Mouse (Mus musculus): ENCODE measurements around the gene Slc7a8. TPM values are rescaled to one million over a fixed set of nuclear protein-coding genes. Genes with fewer than 3 reads are reported as not detected.

Gene Slc7a8
- polyA plus RNA-seq, 1 experiment from 2014 or later, result 1.5 TPM

DNA sequence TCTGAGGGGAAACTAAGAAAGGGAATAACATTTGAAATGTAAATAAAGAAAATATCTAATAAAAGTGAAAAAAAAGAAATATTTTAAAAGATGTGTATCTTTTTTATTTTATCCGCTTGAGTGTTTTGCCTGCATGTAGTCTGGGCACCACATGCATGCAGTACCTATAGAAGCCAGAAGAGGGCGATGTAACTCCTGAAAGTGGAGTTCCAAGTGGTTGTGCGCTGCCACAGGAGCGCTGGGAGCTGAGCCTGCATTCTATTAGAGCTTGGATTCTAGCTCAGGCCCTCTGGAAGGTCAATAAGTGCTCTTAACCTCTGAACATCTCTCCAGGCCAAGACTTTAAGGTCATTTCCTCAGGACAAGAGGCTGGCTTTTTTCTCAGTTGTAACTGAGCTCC is 5.5 kb upstream of the Slc7a8 start:
- H3K4me1 ChIP-seq (replicated peaks; ENCODE audit: control insufficient read depth, insufficient read depth, low read length), result no peaks in the 10 kb centered on the region
- no peak overlapping the region for H3K9ac ChIP-seq (ENCODE audit: low read length)
- H3K27ac ChIP-seq (ENCODE audit: low read depth, low read length), result no peak overlapping the region
- peaks cover 7% of the 10 kb centered on the region; the same call in 1 of the 2 replicates for H3K27me3 ChIP-seq (ENCODE audit: control insufficient read depth, insufficient read depth, low read length)
- no peaks in the 10 kb centered on the region; the same call in 1 of the 2 replicates for H3K9me3 ChIP-seq (ENCODE audit: control insufficient read depth, low read length)
- 50% methylated on average over 4 of the region's 4 CpGs for WGBS
- no peak for DNase-seq (ENCODE audit: low spot score)
- H3K36me3 ChIP-seq (ENCODE audit: control insufficient read depth, insufficient read depth, low read length), result no peaks in the 10 kb centered on the region
- H3K4me2 ChIP-seq (ENCODE audit: low read depth, low read length, severe bottlenecking), result no peak overlapping the region
- H3K4me3 ChIP-seq (ENCODE audit: low read depth, low read length), result no peak overlapping the region
- ATAC-seq (replicated peaks; ENCODE audit: low FRiP score), result no peak

DNA sequence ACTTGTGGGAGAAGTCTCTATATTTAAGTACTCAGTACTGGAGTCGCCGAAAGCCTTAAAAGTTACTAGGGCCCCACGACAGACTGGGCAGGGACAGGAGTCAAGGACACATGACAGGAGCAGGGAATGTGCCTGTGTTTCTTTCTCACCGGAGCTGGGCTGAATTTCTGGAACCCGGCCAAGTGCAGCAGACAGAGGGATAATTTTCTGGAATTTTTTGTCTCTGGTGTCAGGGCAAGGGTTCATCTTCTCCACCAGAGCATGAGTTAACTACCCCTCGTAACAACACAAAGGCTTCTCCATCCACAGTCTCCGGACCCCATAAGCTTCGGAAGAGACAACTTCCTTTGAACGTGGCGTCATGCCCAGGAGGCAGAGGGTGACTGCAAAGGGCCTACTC is 4.7 kb upstream of the Slc7a8 start:
- H3K4me3 ChIP-seq (ENCODE audit: low read depth, low read length), result no peak overlapping the region
- H3K27ac ChIP-seq (ENCODE audit: low read depth, low read length), result no peak overlapping the region
- H3K9ac ChIP-seq (ENCODE audit: low read length), result no peak overlapping the region
- peaks cover 10% of the 10 kb centered on the region; the same call in 1 of the 2 replicates for H3K27me3 ChIP-seq (ENCODE audit: control insufficient read depth, insufficient read depth, low read length)
- H3K9me3 ChIP-seq (ENCODE audit: control insufficient read depth, low read length), result no peaks in the 10 kb centered on the region; the same call in 1 of the 2 replicates
- no peak overlapping the region for H3K4me2 ChIP-seq (ENCODE audit: low read depth, low read length, severe bottlenecking)
- ATAC-seq (replicated peaks; ENCODE audit: low FRiP score), result no peak
- H3K4me1 ChIP-seq (replicated peaks; ENCODE audit: control insufficient read depth, insufficient read depth, low read length), result no peaks in the 10 kb centered on the region
- H3K36me3 ChIP-seq (ENCODE audit: control insufficient read depth, insufficient read depth, low read length), result no peaks in the 10 kb centered on the region
- DNase-seq (ENCODE audit: low spot score), result no peak
- 79% methylated on average over 10 of the region's 10 CpGs for WGBS

DNA sequence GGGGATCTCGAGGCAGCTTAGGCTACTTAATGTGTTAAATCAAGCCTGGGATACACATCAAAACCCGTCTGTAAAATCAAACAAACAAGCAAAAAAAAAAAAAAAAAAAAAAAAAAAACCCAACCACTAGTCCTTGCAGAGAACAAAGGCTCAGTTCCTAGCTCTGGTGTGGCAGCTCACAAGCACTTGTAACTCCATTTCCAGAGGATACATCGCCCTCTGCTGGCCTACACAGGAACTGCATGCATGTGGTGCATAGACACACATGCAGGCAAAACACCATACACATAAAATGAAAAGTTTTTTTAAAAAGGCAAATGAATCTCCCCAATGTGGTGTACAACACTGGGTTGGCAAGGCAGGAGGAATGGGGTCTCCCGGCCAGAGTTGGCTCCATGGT is 4.2 kb upstream of the Slc7a8 start:
- Histone ChIP-seq H3K9ac (ENCODE audit: low read length) (no peak overlapping the region), H3K4me3 (ENCODE audit: low read depth, low read length) (no peak overlapping the region), H3K27me3 (ENCODE audit: control insufficient read depth, insufficient read depth, low read length) (peaks cover 10% of the 10 kb centered on the region; the same call in 1 of the 2 replicates), H3K9me3 (ENCODE audit: control insufficient read depth, low read length) (no peaks in the 10 kb centered on the region; the same call in 1 of the 2 replicates), H3K36me3 (ENCODE audit: control insufficient read depth, insufficient read depth, low read length) (no peaks in the 10 kb centered on the region), H3K27ac (ENCODE audit: low read depth, low read length) (no peak overlapping the region), H3K4me2 (ENCODE audit: low read depth, low read length, severe bottlenecking) (no peak overlapping the region), H3K4me1 (replicated peaks; ENCODE audit: control insufficient read depth, insufficient read depth, low read length) (no peaks in the 10 kb centered on the region)
- WGBS, result 46% methylated on average over 4 of the region's 4 CpGs
- DNase-seq (ENCODE audit: low spot score) (peak; percentile 80), ATAC-seq (replicated peaks; ENCODE audit: low FRiP score) (no peak)

DNA sequence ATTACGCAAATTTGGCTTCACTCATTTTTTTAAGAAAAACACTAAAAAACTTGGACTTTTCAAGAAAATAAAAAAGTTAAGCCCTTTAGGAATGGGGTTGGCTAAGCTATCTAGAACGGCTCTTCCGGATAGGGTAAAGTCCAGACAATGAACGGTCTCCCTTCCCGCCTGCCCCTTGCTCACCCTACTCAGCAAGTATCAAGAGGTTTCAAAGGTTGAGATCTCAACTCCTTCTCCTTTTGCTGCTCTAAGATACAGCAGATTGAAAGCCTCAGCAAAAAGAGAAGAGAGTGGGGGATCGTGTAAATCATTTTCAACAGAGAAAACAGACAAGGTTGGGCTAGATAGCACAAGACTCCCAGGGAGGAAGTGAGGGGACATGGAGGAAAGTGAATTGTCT is 1.2 kb upstream of the Slc7a8 start:
- no peak overlapping the region for H3K27ac ChIP-seq (ENCODE audit: low read depth, low read length)
- ATAC-seq (replicated peaks; ENCODE audit: low FRiP score) (no peak), DNase-seq (ENCODE audit: low spot score) (no peak)
- H3K36me3 ChIP-seq (ENCODE audit: control insufficient read depth, insufficient read depth, low read length), result no peaks in the 10 kb centered on the region
- H3K9me3 ChIP-seq (ENCODE audit: control insufficient read depth, low read length), result no peaks in the 10 kb centered on the region; the same call in 1 of the 2 replicates
- no peaks in the 10 kb centered on the region for H3K4me1 ChIP-seq (replicated peaks; ENCODE audit: control insufficient read depth, insufficient read depth, low read length)
- no peak overlapping the region for H3K4me2 ChIP-seq (ENCODE audit: low read depth, low read length, severe bottlenecking)
- no peak overlapping the region for H3K9ac ChIP-seq (ENCODE audit: low read length)
- no peak overlapping the region for H3K4me3 ChIP-seq (ENCODE audit: low read depth, low read length)
- peaks cover 21% of the 10 kb centered on the region; the same call in 1 of the 2 replicates for H3K27me3 ChIP-seq (ENCODE audit: control insufficient read depth, insufficient read depth, low read length)
- WGBS, result 90% methylated on average over 6 of the region's 6 CpGs

DNA sequence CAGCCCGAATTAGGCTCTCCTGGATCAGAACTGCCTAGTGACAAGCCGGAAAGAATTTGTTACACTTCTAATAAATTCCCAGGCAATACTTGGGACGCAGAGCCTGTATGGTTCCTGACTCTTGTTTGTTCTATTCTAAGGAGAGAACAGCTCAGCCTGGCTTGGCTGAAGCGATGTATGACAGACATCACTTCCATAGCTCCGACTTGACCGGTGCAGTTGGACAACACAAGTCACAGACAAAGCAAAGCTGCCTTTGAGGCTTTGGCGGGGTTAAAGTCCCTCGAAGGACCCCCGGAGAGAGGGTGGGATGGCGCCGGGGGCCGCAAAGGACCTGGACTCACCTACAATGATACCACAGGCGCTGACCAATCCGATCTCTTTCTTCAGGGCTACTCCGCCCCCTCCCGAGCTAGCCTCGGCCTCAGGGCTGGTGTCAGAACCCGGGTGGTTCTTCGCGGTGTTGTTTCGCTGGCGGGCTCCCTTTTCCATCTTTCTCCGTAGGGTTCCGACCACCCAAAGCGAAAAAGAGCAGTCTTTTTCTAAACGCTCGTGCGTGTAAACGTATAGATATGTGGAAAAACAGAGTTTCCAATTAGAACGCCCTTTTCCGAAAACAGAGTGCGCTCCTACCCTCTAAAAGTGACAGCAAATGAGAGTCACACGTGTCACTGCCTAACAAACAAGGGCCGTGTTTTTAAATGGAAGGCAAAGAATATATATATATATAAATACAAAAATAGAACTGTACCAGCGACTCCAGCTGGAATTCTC is 723 bp downstream of the Slc7a8 start:
- peak; percentile 68 for DNase-seq (ENCODE audit: low spot score)
- Histone ChIP-seq H3K9me3 (ENCODE audit: control insufficient read depth, low read length) (no peaks in the 10 kb centered on the region), H3K4me2 (ENCODE audit: low read depth, low read length, severe bottlenecking) (peak overlapping the region; percentile 63), H3K4me3 (ENCODE audit: low read depth, low read length) (peak overlapping the region; percentile 47), H3K36me3 (ENCODE audit: control insufficient read depth, insufficient read depth, low read length) (no peaks in the 10 kb centered on the region), H3K27me3 (ENCODE audit: control insufficient read depth, insufficient read depth, low read length) (peaks cover 21% of the 10 kb centered on the region; the same call in 1 of the 2 replicates), H3K27ac (ENCODE audit: low read depth, low read length) (no peak overlapping the region), H3K4me1 (replicated peaks; ENCODE audit: control insufficient read depth, insufficient read depth, low read length) (no peaks in the 10 kb centered on the region), H3K9ac (ENCODE audit: low read length) (peak overlapping the region; percentile 43)
- peak; percentile 49; the same call in 1 of the 2 replicates for ATAC-seq (replicated peaks; ENCODE audit: low FRiP score)
- WGBS, result 3% methylated on average over 35 of the region's 35 CpGs

DNA sequence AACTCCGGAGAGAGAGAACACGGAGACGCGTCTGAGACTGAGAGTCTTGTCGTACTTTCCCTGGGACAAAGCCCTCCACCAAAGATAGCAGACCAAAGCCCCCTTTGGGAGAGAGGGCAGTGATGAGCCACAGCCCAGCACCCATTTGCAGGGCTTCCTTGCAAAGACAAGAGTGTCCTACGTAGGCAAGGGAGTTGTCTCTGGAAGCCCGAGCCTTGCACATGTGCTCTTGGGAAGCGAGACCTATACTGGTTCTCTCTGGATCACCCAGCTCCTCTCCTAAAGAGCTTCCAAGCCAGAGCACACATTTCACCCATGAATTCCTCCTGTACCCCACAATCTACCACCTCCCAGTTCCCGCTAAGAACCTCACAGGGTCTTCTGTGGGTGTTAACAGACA is 1.7 kb downstream of the Slc7a8 start:
- H3K4me1 ChIP-seq (replicated peaks; ENCODE audit: control insufficient read depth, insufficient read depth, low read length), result no peaks in the 10 kb centered on the region
- no peaks in the 10 kb centered on the region for H3K9me3 ChIP-seq (ENCODE audit: control insufficient read depth, low read length)
- WGBS, result 87% methylated on average over 9 of the region's 9 CpGs
- H3K9ac ChIP-seq (ENCODE audit: low read length), result no peak overlapping the region
- H3K4me3 ChIP-seq (ENCODE audit: low read depth, low read length), result no peak overlapping the region
- no peak for DNase-seq (ENCODE audit: low spot score)
- peaks cover 21% of the 10 kb centered on the region; the same call in 1 of the 2 replicates for H3K27me3 ChIP-seq (ENCODE audit: control insufficient read depth, insufficient read depth, low read length)
- no peak overlapping the region for H3K27ac ChIP-seq (ENCODE audit: low read depth, low read length)
- H3K36me3 ChIP-seq (ENCODE audit: control insufficient read depth, insufficient read depth, low read length), result no peaks in the 10 kb centered on the region
- no peak for ATAC-seq (replicated peaks; ENCODE audit: low FRiP score)
- no peak overlapping the region for H3K4me2 ChIP-seq (ENCODE audit: low read depth, low read length, severe bottlenecking)

DNA sequence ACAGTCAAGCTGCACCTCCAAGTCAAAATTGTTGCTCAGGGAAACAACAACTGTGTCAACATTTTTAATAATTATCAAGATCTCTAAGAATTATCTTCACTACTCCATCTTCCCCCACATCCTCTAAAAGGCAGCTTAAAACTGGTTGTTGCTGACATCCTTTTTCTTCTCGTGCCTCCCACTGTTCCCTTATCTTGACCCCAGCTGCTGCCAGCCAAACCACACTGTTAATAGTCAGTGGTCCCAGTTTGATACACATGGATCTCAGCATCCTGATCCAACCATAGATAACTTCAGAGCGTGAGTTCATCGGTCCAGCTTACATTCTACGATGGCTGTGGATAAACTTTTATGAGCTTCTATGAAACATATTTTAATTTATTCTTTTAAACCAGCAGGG is 3.9 kb downstream of the Slc7a8 start:
- H3K4me3 ChIP-seq (ENCODE audit: low read depth, low read length), result no peak overlapping the region
- no peak overlapping the region for H3K9ac ChIP-seq (ENCODE audit: low read length)
- WGBS, result 84% methylated on average over 4 of the region's 4 CpGs
- no peak overlapping the region for H3K27ac ChIP-seq (ENCODE audit: low read depth, low read length)
- peaks cover 16% of the 10 kb centered on the region; the same call in 1 of the 2 replicates for H3K27me3 ChIP-seq (ENCODE audit: control insufficient read depth, insufficient read depth, low read length)
- no peaks in the 10 kb centered on the region for H3K36me3 ChIP-seq (ENCODE audit: control insufficient read depth, insufficient read depth, low read length)
- no peaks in the 10 kb centered on the region for H3K9me3 ChIP-seq (ENCODE audit: control insufficient read depth, low read length)
- DNase-seq (ENCODE audit: low spot score) (no peak), ATAC-seq (replicated peaks; ENCODE audit: low FRiP score) (no peak)
- H3K4me1 ChIP-seq (replicated peaks; ENCODE audit: control insufficient read depth, insufficient read depth, low read length), result no peaks in the 10 kb centered on the region
- H3K4me2 ChIP-seq (ENCODE audit: low read depth, low read length, severe bottlenecking), result no peak overlapping the region

DNA sequence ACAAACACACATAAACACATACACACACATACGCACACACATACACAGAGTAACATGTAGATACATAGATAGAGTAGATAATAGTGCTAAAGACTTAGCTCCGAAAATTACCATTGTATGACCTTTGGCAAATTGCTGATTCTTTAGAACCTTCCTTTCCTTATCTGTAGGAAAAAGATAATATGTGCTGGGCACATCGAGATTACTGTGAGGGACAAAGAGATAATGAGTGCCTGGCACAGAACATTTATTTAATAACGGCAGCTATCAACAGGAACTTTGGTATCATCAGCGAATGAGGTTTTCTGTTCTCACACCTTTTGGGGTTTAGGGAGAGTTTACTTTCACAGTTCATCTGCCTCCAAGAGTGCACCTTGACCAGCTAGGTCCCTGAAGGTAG is 5.0 kb downstream of the Slc7a8 start:
- H3K4me2 ChIP-seq (ENCODE audit: low read depth, low read length, severe bottlenecking), result no peak overlapping the region
- WGBS, result 93% methylated on average over 5 of the region's 5 CpGs
- H3K27ac ChIP-seq (ENCODE audit: low read depth, low read length), result no peak overlapping the region
- no peak for ATAC-seq (replicated peaks; ENCODE audit: low FRiP score)
- no peaks in the 10 kb centered on the region for H3K36me3 ChIP-seq (ENCODE audit: control insufficient read depth, insufficient read depth, low read length)
- DNase-seq (ENCODE audit: low spot score), result no peak
- no peak overlapping the region for H3K9ac ChIP-seq (ENCODE audit: low read length)
- H3K27me3 ChIP-seq (ENCODE audit: control insufficient read depth, insufficient read depth, low read length), result peaks cover 11% of the 10 kb centered on the region; the same call in 1 of the 2 replicates
- H3K9me3 ChIP-seq (ENCODE audit: control insufficient read depth, low read length), result no peaks in the 10 kb centered on the region
- H3K4me3 ChIP-seq (ENCODE audit: low read depth, low read length), result no peak overlapping the region
- H3K4me1 ChIP-seq (replicated peaks; ENCODE audit: control insufficient read depth, insufficient read depth, low read length), result no peaks in the 10 kb centered on the region
